Mouse (Mus musculus) limb, embryonic 13.5 days (tissue): ENCODE data around the gene Sdhaf3. TPM values are rescaled to one million over a fixed set of nuclear protein-coding genes. Genes with fewer than 3 reads are reported as not detected.
A peak's percentile ranks its signal among the peaks of the same experiment; 100 is the strongest.
"Not testable (repeated sequence)": the region's sequence is repeated elsewhere in the genome, so short reads cannot be mapped to it uniquely, and the experiment has no call there.

Experiments used
- ATAC-seq: fragments of 200-750 bp; cut with Nextera tagmentation; 2 replicates; pipeline ENCODE4 v1.8.0; 2017; ENCODE audit warnings: low read depth, moderate number of reproducible peaks, moderate TSS enrichment; ENCODE audit not compliant: low FRiP score
- H3K27ac ChIP-seq: fragments of 300-500 bp; sonication (generic); 2 replicates; pipeline ENCODE4 v1.5.1; 2015; ENCODE audit warnings: inconsistent platforms, mild to moderate bottlenecking, moderate library complexity
- H3K27me3 ChIP-seq: fragments of 300-500 bp; sonication (generic); 2 replicates; pipeline ENCODE4 v1.6.1; 2015; ENCODE audit warnings: mild to moderate bottlenecking, inconsistent platforms
- H3K36me3 ChIP-seq: fragments of 300-500 bp; sonication (generic); 2 replicates; pipeline ENCODE4 v1.6.1; 2015; ENCODE audit warnings: inconsistent platforms, mild to moderate bottlenecking, moderate library complexity
- H3K4me1 ChIP-seq: fragments of 300-500 bp; sonication (generic); 2 replicates; pipeline ENCODE4 v1.6.1; 2015; ENCODE audit warnings: inconsistent platforms
- H3K4me2 ChIP-seq: fragments of 300-500 bp; sonication (generic); replicated peaks from 2 replicates; pipeline ENCODE4 v1.6.1; 2015; ENCODE audit warnings: inconsistent platforms, mild to moderate bottlenecking, moderate library complexity
- H3K4me3 ChIP-seq: fragments of 300-500 bp; sonication (generic); 2 replicates; pipeline ENCODE4 v1.5.1; 2015; ENCODE audit warnings: moderate library complexity, mild to moderate bottlenecking, inconsistent platforms
- H3K9ac ChIP-seq: fragments of 300-500 bp; sonication (generic); 2 replicates; pipeline ENCODE4 v1.6.1; 2015; ENCODE audit warnings: mild to moderate bottlenecking, inconsistent platforms
- H3K9me3 ChIP-seq: fragments of 300-500 bp; sonication (generic); 2 replicates; pipeline ENCODE4 v1.6.1; 2016; ENCODE audit warnings: inconsistent platforms
- WGBS: fragments of 180-500 bp; shearing (Covaris S2); methylation state at CpG from one replicate; pipeline ENCODE4 v1.1.7; 2015; 5-methylcytosine and 5-hydroxymethylcytosine counted together
- polyA plus RNA-seq: library from polyadenylated mRNA; unstranded; fragments of >200 nt; fragmentation: Nextera tagmentation; extraction: Ambion mirVana; gene quantifications from 2 replicates; pipeline ENCODE4 v1.2.1, GENCODE M21; 2015

Gene Sdhaf3
- polyA plus RNA-seq, 1 experiment from 2014 or later = 7.3 TPM

GRCm38 (mm10) chr6:6955395-6955763, 425 bp upstream of the Sdhaf3 start:
- Histone ChIP-seq H3K9ac (peak overlapping the region; percentile 50; the same call in 1 of the 2 replicates), H3K4me1 (peaks cover 5% of the 10 kb centered on the region; the same call in 1 of the 2 replicates), H3K4me2 (peak overlapping the region; percentile 76), H3K4me3 (peak overlapping the region; percentile 71), H3K36me3 (no peaks in the 10 kb centered on the region), H3K9me3 (no peaks in the 10 kb centered on the region), H3K27me3 (no peaks in the 10 kb centered on the region), H3K27ac (peak overlapping the region; percentile 33; the same call in 1 of the 2 replicates)
- peak; percentile 44; the same call in 1 of the 2 replicates for ATAC-seq
- 44% methylated on average over 6 of the region's 6 CpGs for WGBS

DNA sequence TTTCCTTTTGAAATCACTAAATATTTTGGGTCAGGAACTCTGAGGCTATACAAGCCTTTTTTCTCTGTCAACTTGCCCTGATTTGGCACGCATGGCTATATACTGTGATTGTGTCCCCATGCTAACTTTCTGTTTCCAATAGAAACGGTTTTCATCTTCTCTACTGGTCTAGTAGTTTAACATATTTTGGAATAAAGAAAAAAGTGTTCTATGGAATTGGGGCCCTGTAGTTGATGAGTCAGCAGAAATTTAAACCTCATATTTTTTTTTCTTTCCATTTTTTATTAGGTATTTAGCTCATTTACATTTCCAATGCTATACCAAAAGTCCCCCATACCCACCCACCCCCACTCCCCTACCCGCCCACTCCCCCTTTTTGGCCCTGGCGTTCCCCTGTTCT, 3.4 kb downstream of the Sdhaf3 start:
- H3K27ac ChIP-seq, H3K9ac ChIP-seq, H3K4me1 ChIP-seq, ATAC-seq, H3K4me3 ChIP-seq, H3K9me3 ChIP-seq, H3K36me3 ChIP-seq, H3K27me3 ChIP-seq, H3K4me2 ChIP-seq: not testable (repeated sequence)
- WGBS = 89% methylated on average over 2 of the region's 4 CpGs

GRCm38 (mm10) chr6:6997226-6997946, 41.6 kb downstream of the Sdhaf3 start:
- 83% methylated on average over 4 of the region's 4 CpGs for WGBS
- Histone ChIP-seq H3K4me3 (no peak overlapping the region), H3K36me3 (no peaks in the 10 kb centered on the region), H3K27ac (no peak overlapping the region), H3K9ac (no peak overlapping the region), H3K27me3 (no peaks in the 10 kb centered on the region), H3K4me1 (no peaks in the 10 kb centered on the region), H3K9me3 (no peaks in the 10 kb centered on the region), H3K4me2 (no peak overlapping the region)
- no peak for ATAC-seq

- Histone ChIP-seq H3K4me3 (no peak overlapping the region), H3K27ac (no peak overlapping the region), H3K27me3 (no peaks in the 10 kb centered on the region), H3K9ac (no peak overlapping the region), H3K36me3 (no peaks in the 10 kb centered on the region), H3K4me1 (no peaks in the 10 kb centered on the region), H3K4me2 (no peak overlapping the region), H3K9me3 (no peaks in the 10 kb centered on the region)
- WGBS = 87% methylated on average over 1 of the region's 1 CpGs
- no peak for ATAC-seq
These were observed 42.2 kb downstream of the Sdhaf3 start for GRCm38 (mm10) chr6:6997956-6998355.

DNA sequence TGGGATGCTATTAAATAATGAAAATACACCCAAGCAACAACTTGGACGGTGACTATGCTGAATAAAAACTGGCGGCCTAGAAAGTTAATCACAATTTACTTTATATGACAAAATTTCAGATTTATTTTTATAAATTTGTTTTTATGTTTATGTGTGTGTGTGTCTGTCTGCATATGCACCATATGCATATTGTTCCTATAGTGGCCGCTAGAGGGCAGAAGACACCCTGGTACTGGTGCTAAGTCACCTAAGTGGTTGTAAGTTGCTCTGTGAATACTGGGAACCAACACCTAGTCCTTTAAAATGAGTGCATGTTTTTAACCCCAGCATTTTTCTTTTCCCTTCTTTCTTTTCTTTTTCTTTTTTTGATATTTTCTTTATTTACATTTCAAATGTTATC, 43.2 kb downstream of the Sdhaf3 start:
- H3K9me3 ChIP-seq = no peaks in the 10 kb centered on the region
- WGBS = 84% methylated on average over 3 of the region's 3 CpGs

DNA sequence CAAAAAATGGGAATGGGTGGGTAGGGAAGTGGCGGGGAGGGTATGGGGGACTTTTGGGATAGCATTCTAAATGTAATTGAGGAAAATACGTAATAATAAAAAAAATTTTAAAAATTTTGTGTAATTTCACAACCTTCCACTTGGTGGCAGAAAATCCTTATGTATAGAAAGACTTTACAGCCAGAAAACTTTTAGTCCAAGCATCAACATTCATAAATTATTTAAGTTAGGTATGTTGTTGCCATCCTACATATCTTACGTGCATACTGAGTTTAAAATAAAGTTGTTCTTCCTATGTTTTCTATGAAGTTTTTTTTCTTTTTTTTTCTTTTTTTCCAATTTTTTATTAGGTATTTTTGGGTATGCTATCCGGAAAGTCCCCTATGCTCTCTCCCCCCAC, 47.3 kb downstream of the Sdhaf3 start:
- Histone ChIP-seq H3K27ac (no peak overlapping the region), H3K4me1 (no peaks in the 10 kb centered on the region), H3K27me3 (no peaks in the 10 kb centered on the region), H3K9ac (no peak overlapping the region), H3K36me3 (no peaks in the 10 kb centered on the region), H3K9me3 (no peaks in the 10 kb centered on the region), H3K4me2 (no peak overlapping the region), H3K4me3 (no peak overlapping the region)
- WGBS = 70% methylated on average over 4 of the region's 4 CpGs
- ATAC-seq = no peak

More for the DNA sequence above, 43.2 kb downstream of the Sdhaf3 start:
- Histone ChIP-seq H3K4me1 (no peaks in the 10 kb centered on the region), H3K27ac (no peak overlapping the region), H3K27me3 (no peaks in the 10 kb centered on the region), H3K9ac (no peak overlapping the region), H3K4me2 (no peak overlapping the region), H3K4me3 (no peak overlapping the region), H3K36me3 (no peaks in the 10 kb centered on the region)
- ATAC-seq = no peak

- WGBS = 57% methylated on average over 2 of the region's 2 CpGs
- no peak; the same call in 1 of the 2 replicates for ATAC-seq
These were observed 48.2 kb downstream of the Sdhaf3 start for GRCm38 (mm10) chr6:7004005-7004404.

GRCm38 (mm10) chr6:7038087-7038486, 82.3 kb downstream of the Sdhaf3 start:
- Histone ChIP-seq H3K4me2 (no peak overlapping the region), H3K36me3 (peaks cover 10% of the 10 kb centered on the region), H3K9ac (no peak overlapping the region), H3K4me3 (no peak overlapping the region), H3K4me1 (no peaks in the 10 kb centered on the region), H3K27me3 (no peaks in the 10 kb centered on the region), H3K9me3 (no peaks in the 10 kb centered on the region), H3K27ac (no peak overlapping the region)
- no peak for ATAC-seq
- 92% methylated on average over 6 of the region's 6 CpGs for WGBS

More at GRCm38 (mm10) chr6:7004005-7004404, 48.2 kb downstream of the Sdhaf3 start:
- no peaks in the 10 kb centered on the region for H3K4me1 ChIP-seq
- H3K4me2 ChIP-seq = no peak overlapping the region
- H3K27ac ChIP-seq = no peak overlapping the region
- H3K9ac ChIP-seq = no peak overlapping the region
- H3K27me3 ChIP-seq = no peaks in the 10 kb centered on the region
- no peaks in the 10 kb centered on the region for H3K9me3 ChIP-seq
- H3K36me3 ChIP-seq = no peaks in the 10 kb centered on the region
- no peak overlapping the region for H3K4me3 ChIP-seq

DNA sequence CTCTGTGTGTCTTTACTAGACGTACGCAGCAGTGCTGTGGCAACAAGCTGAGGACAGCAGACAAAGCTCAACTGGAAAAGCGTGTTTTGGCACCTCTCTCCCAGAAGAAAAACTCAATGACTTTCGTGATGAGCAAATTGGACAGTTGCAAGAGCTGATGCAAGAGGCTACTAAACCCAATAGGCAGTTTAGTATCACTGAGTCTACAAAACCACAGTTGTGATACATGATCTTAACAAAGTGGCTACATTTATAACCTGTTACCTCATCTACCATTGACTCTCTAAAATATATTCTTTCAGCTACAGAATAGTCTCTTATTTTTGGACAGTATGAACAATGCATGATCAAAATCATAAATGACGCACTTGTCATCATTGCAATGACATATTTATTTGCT, 83.0 kb downstream of the Sdhaf3 start:
- Histone ChIP-seq H3K9me3 (no peaks in the 10 kb centered on the region), H3K27ac (no peak overlapping the region), H3K36me3 (peaks cover 10% of the 10 kb centered on the region), H3K9ac (no peak overlapping the region), H3K4me3 (no peak overlapping the region), H3K27me3 (no peaks in the 10 kb centered on the region), H3K4me1 (no peaks in the 10 kb centered on the region), H3K4me2 (no peak overlapping the region)
- WGBS = 83% methylated on average over 5 of the region's 5 CpGs
- no peak for ATAC-seq

DNA sequence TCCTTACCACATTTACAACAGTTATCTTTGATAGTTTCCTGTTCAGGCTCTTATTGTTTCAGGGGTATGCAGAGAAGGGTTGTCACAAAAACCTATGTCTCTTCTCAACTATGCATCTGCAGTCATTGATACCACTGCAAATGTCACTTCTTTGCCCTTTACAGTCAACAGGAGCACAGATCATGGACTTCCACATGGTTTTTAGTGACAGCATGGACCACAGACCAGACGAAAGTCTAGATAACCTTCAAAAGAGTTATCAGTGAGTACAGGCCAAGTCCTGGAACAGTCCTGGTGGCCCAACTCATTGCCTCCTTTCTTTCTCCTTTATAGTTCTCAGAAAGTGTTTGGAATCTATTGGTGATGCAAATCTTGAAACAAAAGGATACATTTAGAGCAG, 86.1 kb downstream of the Sdhaf3 start:
- no peaks in the 10 kb centered on the region for H3K27me3 ChIP-seq
- no peak for ATAC-seq
- no peaks in the 10 kb centered on the region for H3K9me3 ChIP-seq
- no peak overlapping the region for H3K9ac ChIP-seq
- H3K4me1 ChIP-seq = no peaks in the 10 kb centered on the region
- WGBS = 70% methylated on average over 1 of the region's 1 CpGs
- H3K27ac ChIP-seq = no peak overlapping the region
- no peak overlapping the region for H3K4me2 ChIP-seq
- H3K36me3 ChIP-seq = peaks cover 10% of the 10 kb centered on the region
- H3K4me3 ChIP-seq = no peak overlapping the region

GRCm38 (mm10) chr6:7062819-7063218, 107.0 kb downstream of the Sdhaf3 start:
- H3K9ac ChIP-seq = no peak overlapping the region
- H3K36me3 ChIP-seq = no peaks in the 10 kb centered on the region
- H3K4me2 ChIP-seq = no peak overlapping the region
- H3K27ac ChIP-seq = no peak overlapping the region
- H3K4me1 ChIP-seq = no peaks in the 10 kb centered on the region
- no peaks in the 10 kb centered on the region for H3K9me3 ChIP-seq
- 94% methylated on average over 3 of the region's 3 CpGs for WGBS
- no peak overlapping the region for H3K4me3 ChIP-seq
- ATAC-seq = no peak
- no peaks in the 10 kb centered on the region for H3K27me3 ChIP-seq

DNA sequence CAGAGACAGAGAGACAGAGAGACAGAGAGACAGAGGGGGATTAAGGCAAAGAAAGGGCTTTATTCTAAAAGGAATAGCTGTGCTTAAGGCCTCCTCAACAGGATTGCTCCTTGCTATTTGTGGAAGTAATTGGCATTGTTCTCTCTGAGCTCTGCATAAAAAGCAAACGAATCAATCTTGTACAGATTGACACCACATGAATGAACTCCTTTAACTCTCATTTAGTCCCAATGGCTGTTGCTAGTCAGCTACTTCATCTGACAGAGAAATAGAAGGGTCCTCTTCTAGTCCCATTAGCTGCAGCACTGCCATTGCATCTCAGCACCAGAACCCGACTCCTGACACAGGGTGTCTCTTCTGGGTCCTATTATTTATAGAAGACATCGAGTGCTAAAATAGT, 113.0 kb downstream of the Sdhaf3 start:
- Histone ChIP-seq H3K4me2 (no peak overlapping the region), H3K4me1 (no peaks in the 10 kb centered on the region), H3K9me3 (no peaks in the 10 kb centered on the region), H3K4me3 (no peak overlapping the region), H3K36me3 (no peaks in the 10 kb centered on the region), H3K27me3 (peaks cover 7% of the 10 kb centered on the region; the same call in 1 of the 2 replicates), H3K9ac (no peak overlapping the region), H3K27ac (no peak overlapping the region)
- no peak for ATAC-seq
- 71% methylated on average over 3 of the region's 3 CpGs for WGBS

DNA sequence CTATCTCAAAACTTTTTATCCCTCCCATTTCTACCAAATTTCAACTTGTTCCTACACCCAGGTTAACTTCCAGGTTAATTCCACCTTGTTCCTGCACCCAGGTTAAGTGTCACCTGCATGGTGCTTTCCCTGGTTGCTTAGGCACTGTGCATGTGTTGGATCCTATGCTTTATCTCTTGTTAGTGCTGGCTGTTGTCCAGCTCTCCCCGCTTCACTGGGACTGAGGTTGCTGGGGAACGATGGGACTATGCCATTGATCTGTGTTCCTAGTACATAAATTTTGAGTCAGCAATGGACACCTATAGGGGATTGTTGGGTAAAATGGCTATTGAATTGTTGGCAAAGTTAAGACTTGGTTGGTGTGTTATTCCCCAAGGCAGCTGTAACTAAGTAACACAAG, 113.7 kb downstream of the Sdhaf3 start:
- H3K9me3 ChIP-seq = no peaks in the 10 kb centered on the region
- no peak for ATAC-seq
- H3K27ac ChIP-seq = no peak overlapping the region
- H3K27me3 ChIP-seq = peaks cover 7% of the 10 kb centered on the region; the same call in 1 of the 2 replicates
- no peaks in the 10 kb centered on the region for H3K36me3 ChIP-seq
- 83% methylated on average over 2 of the region's 2 CpGs for WGBS
- no peak overlapping the region for H3K9ac ChIP-seq
- H3K4me1 ChIP-seq = no peaks in the 10 kb centered on the region
- H3K4me3 ChIP-seq = no peak overlapping the region
- H3K4me2 ChIP-seq = no peak overlapping the region
